8 mouse cellular contexts compared by ENCODE assay signal in the genomic region with DNA sequence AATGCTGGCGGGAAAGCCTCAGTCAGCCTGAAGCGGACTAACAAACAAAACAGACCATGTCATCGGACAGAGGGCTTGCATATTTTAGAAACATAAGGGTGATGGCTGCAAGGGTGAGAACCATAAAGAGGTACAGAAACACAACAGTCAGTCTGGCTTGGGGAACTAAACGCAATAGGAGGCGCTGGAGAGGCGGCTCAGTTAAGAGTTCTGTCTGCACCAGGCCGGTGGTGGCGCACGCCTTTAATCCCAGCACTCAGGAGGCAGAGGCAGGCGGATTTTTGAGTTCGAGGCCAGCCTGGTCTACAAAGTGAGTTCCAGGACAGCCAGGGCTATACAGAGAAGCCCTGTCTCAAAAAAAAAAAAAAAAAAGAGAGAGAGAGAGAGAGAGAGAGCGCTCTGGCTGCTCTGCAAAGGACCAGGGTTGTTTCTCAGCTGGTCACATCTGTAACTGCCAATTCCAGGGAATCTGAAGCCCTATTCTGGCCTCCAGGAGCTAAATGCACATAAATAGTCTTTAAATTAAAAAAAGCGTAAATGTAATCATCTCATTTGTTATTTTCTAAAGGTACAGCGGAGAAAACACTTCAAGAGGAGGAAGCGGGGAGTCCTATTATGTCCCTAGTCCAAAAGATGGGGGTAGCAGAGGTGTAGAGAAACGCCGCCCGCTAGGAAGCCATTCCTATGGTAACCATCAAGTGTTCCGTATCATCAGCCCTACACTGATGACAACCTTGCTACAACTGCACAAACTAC. TPM values are rescaled to one million over a fixed set of nuclear protein-coding genes. Genes with fewer than 3 reads are reported as not detected.
DNase-seq lines count a peak whose midpoint lies in the region; ATAC-seq and TF ChIP-seq lines count a peak whose summit lies in the region.
"Had no signal": no experiment of that assay in that cellular context is flagged by ENCODE, and none has a peak within 500 bp of the region (broad histone marks: within the 10 kb centered on the region; RNA-seq: fewer than 3 reads in every experiment).

No protein-coding gene starts in this region.

- peak overlapping the region; percentile 81 for H3K4me2 ChIP-seq in embryonic facial prominence, embryonic 11.5 days (ENCODE audit: low read depth, low read length)
- peak overlapping the region; percentile 74 for H3K4me2 ChIP-seq in hindbrain, embryonic 16.5 days (ENCODE audit: low read length)
- H3K4me2 ChIP-seq in midbrain, embryonic 13.5 days (replicated peaks), result peak overlapping the region; percentile 66

- peaks cover 10% of the 10 kb centered on the region for H3K36me3 ChIP-seq in embryonic facial prominence, embryonic 11.5 days (replicated peaks; ENCODE audit: control insufficient read depth, insufficient read depth, low read depth, low read length)
- H3K36me3 ChIP-seq in hindbrain, embryonic 16.5 days (ENCODE audit: control insufficient read depth, insufficient read depth, low read length), result peaks cover 19% of the 10 kb centered on the region
- peaks cover 43% of the 10 kb centered on the region for H3K36me3 ChIP-seq in midbrain, embryonic 13.5 days

- intact Hi-C loops in left cerebral cortex, postnatal 4 days (cut with DNase I), result loop anchor here (5.0 kb wide), 1 partner anchor 146 kb away; the partner anchor contains the start of gene Cox5b

- ATAC-seq in embryonic facial prominence, embryonic 11.5 days (replicated peaks; ENCODE audit: insufficient number of reproducible peaks, low FRiP score, low TSS enrichment, low read depth), result no peak
- ATAC-seq in hindbrain, embryonic 16.5 days, result no peak
- no peak for ATAC-seq in midbrain, embryonic 13.5 days
- no peak for ATAC-seq in megakaryocyte-erythroid progenitor cell, adult 5-6 weeks (replicated peaks; ENCODE audit: low FRiP score, low TSS enrichment, poor library complexity, severe bottlenecking)

- no peak for TF ChIP-seq POLR2A in lung, adult 2 months (IDR thresholded peaks at IDR 0.05; ENCODE audit: borderline replicate concordance, extremely low read depth, low read depth, low read length)

- TF ChIP-seq CTCF in lung, adult 2 months (IDR thresholded peaks at IDR 0.05; ENCODE audit: insufficient read depth, low read length), result no peak

- no peak overlapping the region for H3K27ac ChIP-seq in embryonic facial prominence, embryonic 11.5 days (replicated peaks; ENCODE audit: low read depth, low read length)
- peak overlapping the region; percentile 58; the same call in 1 of the 2 replicates for H3K27ac ChIP-seq in hindbrain, embryonic 16.5 days (ENCODE audit: low read depth, low read length)
- H3K27ac ChIP-seq in midbrain, embryonic 13.5 days, result 0 out of 2 replicates have a peak overlapping the region, but pooled peaks have one; percentile 30

- H3K9me3 ChIP-seq in embryonic facial prominence, embryonic 11.5 days (replicated peaks; ENCODE audit: control insufficient read depth, low read length), result no peaks in the 10 kb centered on the region
- no peaks in the 10 kb centered on the region for H3K9me3 ChIP-seq in hindbrain, embryonic 16.5 days (ENCODE audit: control insufficient read depth, low read length)
- no peaks in the 10 kb centered on the region for H3K9me3 ChIP-seq in midbrain, embryonic 13.5 days

- 69% methylated on average over 19 of the region's 19 CpGs for WGBS in lung, adult 2 months
- 73% methylated on average over 19 of the region's 19 CpGs for WGBS in embryonic facial prominence, embryonic 11.5 days
- 68% methylated on average over 18 of the region's 19 CpGs for WGBS in hindbrain, embryonic 16.5 days
- whole genome bisulfite sequencing in midbrain, embryonic 13.5 days, result 69% methylated on average over 19 of the region's 19 CpGs

- peak overlapping the region; percentile 84 for H3K9ac ChIP-seq in embryonic facial prominence, embryonic 11.5 days (replicated peaks; ENCODE audit: low read length)
- peak overlapping the region; percentile 69 for H3K9ac ChIP-seq in hindbrain, embryonic 16.5 days (ENCODE audit: low read depth, low read length)
- H3K9ac ChIP-seq in midbrain, embryonic 13.5 days (replicated peaks), result peak overlapping the region; percentile 79

- no peak for DNase-seq in lung, adult 2 months
- DNase-seq in lung, postnatal 25 days (ENCODE audit: low spot score), result no peak
- DNase-seq in embryonic facial prominence, embryonic 11.5 days (ENCODE audit: low spot score), result no peak
- DNase-seq in left cerebral cortex, postnatal 4 days, result no peak

- H3K27me3 ChIP-seq in embryonic facial prominence, embryonic 11.5 days (ENCODE audit: control insufficient read depth, insufficient read depth, low read length), result no peaks in the 10 kb centered on the region
- no peaks in the 10 kb centered on the region for H3K27me3 ChIP-seq in hindbrain, embryonic 16.5 days (replicated peaks; ENCODE audit: control insufficient read depth, insufficient read depth, low read length)
- no peaks in the 10 kb centered on the region for H3K27me3 ChIP-seq in midbrain, embryonic 13.5 days

- 0 out of 2 replicates have a peak, but pooled peaks cover 6% of the 10 kb centered on the region for H3K4me1 ChIP-seq in lung, adult 2 months (ENCODE audit: control insufficient read depth, insufficient read depth, low read length)
- peaks cover 10% of the 10 kb centered on the region for H3K4me1 ChIP-seq in embryonic facial prominence, embryonic 11.5 days (ENCODE audit: control insufficient read depth, insufficient read depth, low read length)
- H3K4me1 ChIP-seq in hindbrain, embryonic 16.5 days (ENCODE audit: control insufficient read depth, insufficient read depth, low read depth, low read length), result peaks cover 20% of the 10 kb centered on the region
- peaks cover 42% of the 10 kb centered on the region for H3K4me1 ChIP-seq in midbrain, embryonic 13.5 days (replicated peaks)

- H3K4me3 ChIP-seq in lung, adult 2 months (replicated peaks; ENCODE audit: extremely low read depth, low read depth, low read length), result peak overlapping the region; percentile 68
- H3K4me3 ChIP-seq in embryonic facial prominence, embryonic 11.5 days (ENCODE audit: low read depth, low read length), result peak overlapping the region; percentile 67
- H3K4me3 ChIP-seq in hindbrain, embryonic 16.5 days (ENCODE audit: low read length), result peak overlapping the region; percentile 55
- H3K4me3 ChIP-seq in midbrain, embryonic 13.5 days (replicated peaks), result peak overlapping the region; percentile 65

RNA-seq across cellular contexts. Expression of gene Ankrd39, which starts 1.2 kb away (rescaled TPM):
- 22.1 and 22.8 TPM in 2 replicates for polyA plus RNA-seq in lung, adult 2 months (2012; rRNA removed)
- 11.9 and 14.4 TPM in 2 replicates for polyA plus RNA-seq in embryonic facial prominence, embryonic 11.5 days (2014; fragmentation: Nextera tagmentation; extraction: Ambion mirVana)
- polyA plus RNA-seq in hindbrain, embryonic 16.5 days (2015; fragmentation: Nextera tagmentation; extraction: Ambion mirVana), result 31.0 and 33.8 TPM in 2 replicates
- polyA plus RNA-seq in midbrain, embryonic 13.5 days (2015; fragmentation: Nextera tagmentation; extraction: Ambion mirVana), result 22.1 and 22.3 TPM in 2 replicates
- total RNA-seq in megakaryocyte-erythroid progenitor cell, adult 5-6 weeks (2014; fragmentation: Nextera tagmentation), result 7.7 and 9.3 TPM in 2 replicates
- total RNA-seq in megakaryocyte-erythroid progenitor cell, adult 5-6 weeks (2017), result 3.1 and 4.0 TPM in 2 replicates
- 10 to 100 TPM; 13.4 to 15.1 TPM for total RNA-seq in left cerebral cortex, postnatal 4 days (2021)

RNA-seq across cellular contexts. Expression of gene Gm42417, which starts 6.8 kb away (rescaled TPM):
- polyA plus RNA-seq in lung, adult 2 months (2012; rRNA removed), result not detected in 2 replicates
- polyA plus RNA-seq in embryonic facial prominence, embryonic 11.5 days (2014; fragmentation: Nextera tagmentation; extraction: Ambion mirVana), result not detected in 2 replicates
- polyA plus RNA-seq in hindbrain, embryonic 16.5 days (2015; fragmentation: Nextera tagmentation; extraction: Ambion mirVana), result 0.30 and 0.57 TPM in 2 replicates
- polyA plus RNA-seq in midbrain, embryonic 13.5 days (2015; fragmentation: Nextera tagmentation; extraction: Ambion mirVana), result not detected in 2 replicates
- total RNA-seq in megakaryocyte-erythroid progenitor cell, adult 5-6 weeks (2014; fragmentation: Nextera tagmentation), result 2.4 TPM in 1 of 2 replicates, not detected in the other
- 0.61 TPM in 1 of 2 replicates, not detected in the other for total RNA-seq in megakaryocyte-erythroid progenitor cell, adult 5-6 weeks (2017)
- not detected for total RNA-seq in left cerebral cortex, postnatal 4 days (2021)
- polyA plus RNA-seq: gonadal fat pad, adult 2 months had no signal

RNA-seq across cellular contexts. Expression of gene Ankrd23, which starts 9.3 kb away (rescaled TPM):
- 13.7 and 36.2 TPM in 2 replicates for polyA plus RNA-seq in lung, adult 2 months (2012; rRNA removed)
- 4.6 and 6.0 TPM in 2 replicates for polyA plus RNA-seq in embryonic facial prominence, embryonic 11.5 days (2014; fragmentation: Nextera tagmentation; extraction: Ambion mirVana)
- 12.2 and 19.8 TPM in 2 replicates for polyA plus RNA-seq in hindbrain, embryonic 16.5 days (2015; fragmentation: Nextera tagmentation; extraction: Ambion mirVana)
- polyA plus RNA-seq in midbrain, embryonic 13.5 days (2015; fragmentation: Nextera tagmentation; extraction: Ambion mirVana), result 16.1 and 19.0 TPM in 2 replicates
- total RNA-seq in megakaryocyte-erythroid progenitor cell, adult 5-6 weeks (2014; fragmentation: Nextera tagmentation), result 2.5 and 10.5 TPM in 2 replicates
- 0.30 and 8.3 TPM in 2 replicates for total RNA-seq in megakaryocyte-erythroid progenitor cell, adult 5-6 weeks (2017)
- total RNA-seq in left cerebral cortex, postnatal 4 days (2021), result 1 to 10 TPM; 8.3 to 8.6 TPM

RNA-seq across cellular contexts. Expression of gene Sema4c, which starts 12.1 kb away (rescaled TPM):
- polyA plus RNA-seq in lung, adult 2 months (2012; rRNA removed), result 23.0 and 23.7 TPM in 2 replicates
- polyA plus RNA-seq in embryonic facial prominence, embryonic 11.5 days (2014; fragmentation: Nextera tagmentation; extraction: Ambion mirVana), result 3.7 and 4.4 TPM in 2 replicates
- polyA plus RNA-seq in hindbrain, embryonic 16.5 days (2015; fragmentation: Nextera tagmentation; extraction: Ambion mirVana), result 19.1 and 21.2 TPM in 2 replicates
- 33.4 and 35.4 TPM in 2 replicates for polyA plus RNA-seq in midbrain, embryonic 13.5 days (2015; fragmentation: Nextera tagmentation; extraction: Ambion mirVana)
- total RNA-seq in megakaryocyte-erythroid progenitor cell, adult 5-6 weeks (2014; fragmentation: Nextera tagmentation), result 0.17 and 1.6 TPM in 2 replicates
- total RNA-seq in megakaryocyte-erythroid progenitor cell, adult 5-6 weeks (2017), result 0.50 and 0.70 TPM in 2 replicates
- total RNA-seq in left cerebral cortex, postnatal 4 days (2021), result 10 to 100 TPM; 60.5 to 65.4 TPM

RNA-seq across cellular contexts. Expression of gene Cnnm3, which starts 34.4 kb away (rescaled TPM):
- polyA plus RNA-seq in lung, adult 2 months (2012; rRNA removed), result 36.6 and 37.0 TPM in 2 replicates
- 3.5 and 5.4 TPM in 2 replicates for polyA plus RNA-seq in embryonic facial prominence, embryonic 11.5 days (2014; fragmentation: Nextera tagmentation; extraction: Ambion mirVana)
- 4.3 and 5.0 TPM in 2 replicates for polyA plus RNA-seq in hindbrain, embryonic 16.5 days (2015; fragmentation: Nextera tagmentation; extraction: Ambion mirVana)
- polyA plus RNA-seq in midbrain, embryonic 13.5 days (2015; fragmentation: Nextera tagmentation; extraction: Ambion mirVana), result 4.2 and 4.8 TPM in 2 replicates
- total RNA-seq in megakaryocyte-erythroid progenitor cell, adult 5-6 weeks (2014; fragmentation: Nextera tagmentation), result 12.6 and 15.9 TPM in 2 replicates
- 8.3 and 8.8 TPM in 2 replicates for total RNA-seq in megakaryocyte-erythroid progenitor cell, adult 5-6 weeks (2017)
- 10 to 100 TPM; 39.3 to 40.0 TPM for total RNA-seq in left cerebral cortex, postnatal 4 days (2021)
